Mouse (Mus musculus) lung, postnatal 0 days (tissue): ENCODE data around the gene Ctnnbl1. TPM values are rescaled to one million over a fixed set of nuclear protein-coding genes. Genes with fewer than 3 reads are reported as not detected.

ENCODE experiments used
- ATAC-seq: fragments of 200-750 bp; cut with Nextera tagmentation; 2 replicates; pipeline ENCODE4 v1.8.0; 2017; ENCODE audit warnings: moderate library complexity
- DNase-seq: peaks from one replicate; pipeline ENCODE4 v3.0.0-alpha.2; 2016; ENCODE audit warnings: low spot score
- H3K27ac ChIP-seq: fragments of 300-500 bp; sonication (generic); 2 replicates; pipeline ENCODE4 v1.5.1; 2014; ENCODE audit warnings: antibody characterized with exemption, mild to moderate bottlenecking, low read length, mixed read lengths
- H3K27me3 ChIP-seq: fragments of 300-500 bp; sonication (generic); replicated peaks from 2 replicates; pipeline ENCODE4 v1.6.1; 2014; ENCODE audit warnings: low read length, mixed read lengths; ENCODE audit not compliant: insufficient read depth
- H3K36me3 ChIP-seq: fragments of 300-500 bp; sonication (generic); 2 replicates; pipeline ENCODE4 v1.6.1; 2014; ENCODE audit warnings: low read length, mixed read lengths; ENCODE audit not compliant: insufficient read depth
- H3K4me1 ChIP-seq: fragments of 300-500 bp; sonication (generic); 2 replicates; pipeline ENCODE4 v1.6.1; 2014; ENCODE audit warnings: antibody characterized with exemption, low read depth, low read length, mixed read lengths; ENCODE audit not compliant: insufficient read depth
- H3K4me2 ChIP-seq: fragments of 300-500 bp; sonication (generic); replicated peaks from 2 replicates; pipeline ENCODE4 v1.6.1; 2014; ENCODE audit warnings: low read depth, mild to moderate bottlenecking, low read length, moderate library complexity, mixed read lengths
- H3K4me3 ChIP-seq: fragments of 300-500 bp; sonication (generic); 2 replicates; pipeline ENCODE4 v1.5.1; 2014; ENCODE audit warnings: low read depth, low read length
- H3K9ac ChIP-seq: fragments of 300-500 bp; sonication (generic); replicated peaks from 2 replicates; pipeline ENCODE4 v1.6.1; 2014; ENCODE audit warnings: low read depth, mild to moderate bottlenecking
- H3K9me3 ChIP-seq: fragments of 300-500 bp; sonication (generic); 2 replicates; pipeline ENCODE4 v1.6.1; 2016; ENCODE audit warnings: low read length, mixed read lengths
- CTCF ChIP-seq: IDR thresholded peaks from 2 replicates; pipeline ENCODE4 v1.5.1; 2016; ENCODE audit warnings: antibody characterized with exemption, mild to moderate bottlenecking
- EP300 ChIP-seq: IDR thresholded peaks from 2 replicates; pipeline ENCODE4 v1.6.1; 2016; ENCODE audit warnings: antibody characterized with exemption, mild to moderate bottlenecking, control low read depth
- WGBS: fragments of 180-500 bp; shearing (Covaris S2); extraction: QIAGEN DNeasy Blood & Tissue Kit; methylation state at CpG from one replicate; pipeline ENCODE4 v1.1.7; 2014; 5-methylcytosine and 5-hydroxymethylcytosine counted together
- polyA plus RNA-seq: library from polyadenylated mRNA; unstranded; fragments of >200 nt; fragmentation: Nextera tagmentation; extraction: Ambion mirVana; gene quantifications from 2 replicates; pipeline ENCODE4 v1.2.1, GENCODE M21; 2015

Ctnnbl1 gene
- polyA plus RNA-seq, 1 experiment from 2014 or later = 30.8 TPM

DNA sequence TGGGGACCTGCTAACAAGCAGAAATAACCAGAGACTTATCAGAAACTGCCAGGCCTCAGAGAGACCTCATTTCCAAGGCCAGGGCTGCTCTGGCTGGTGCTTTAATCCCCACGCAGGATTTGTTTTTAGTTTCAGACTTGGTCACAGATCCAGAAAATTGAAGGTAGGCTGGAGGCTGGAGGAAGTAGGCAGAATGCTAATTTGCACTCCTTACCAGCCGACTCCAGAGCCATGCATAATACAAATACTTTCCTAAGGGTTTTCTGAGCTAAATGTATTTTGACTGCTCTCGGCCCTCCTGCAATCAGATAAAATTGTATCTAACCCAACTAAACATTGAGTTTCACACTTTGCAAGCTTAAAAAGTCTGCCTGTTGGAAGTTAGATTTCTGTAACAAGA, 67.2 kb downstream of the Ctnnbl1 start:
- Histone ChIP-seq H3K4me3 (no peak overlapping the region), H3K36me3 (no peaks in the 10 kb centered on the region), H3K27me3 (no peaks in the 10 kb centered on the region), H3K9me3 (no peaks in the 10 kb centered on the region), H3K27ac (no peak overlapping the region), H3K4me2 (no peak overlapping the region), H3K4me1 (no peaks in the 10 kb centered on the region), H3K9ac (no peak overlapping the region)
- ATAC-seq (no peak), DNase-seq (no peak)
- TF ChIP-seq CTCF = no peak
- no peak for TF ChIP-seq EP300
- WGBS = 69% methylated on average over 3 of the region's 3 CpGs

DNA sequence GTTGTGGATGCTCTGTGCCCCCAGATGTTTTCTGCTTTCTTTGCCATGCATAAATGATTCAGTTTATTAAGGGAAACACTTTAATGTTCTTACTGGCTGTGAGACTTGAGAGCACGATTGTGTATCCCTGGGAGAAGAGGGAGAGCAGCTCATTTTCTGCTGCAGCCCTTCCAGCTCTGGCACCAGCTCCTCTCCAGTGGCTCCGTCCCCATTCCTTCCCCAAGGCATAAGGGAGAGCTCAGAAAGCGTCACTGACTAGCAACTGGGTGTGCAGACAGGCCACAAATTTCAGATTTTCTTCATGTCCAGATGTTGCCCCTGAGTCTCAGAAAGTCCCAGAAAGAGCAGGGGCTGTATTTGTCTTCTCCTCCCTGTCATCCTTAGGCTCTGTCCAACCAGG, 67.9 kb downstream of the Ctnnbl1 start:
- no peaks in the 10 kb centered on the region for H3K4me1 ChIP-seq
- H3K4me2 ChIP-seq = no peak overlapping the region
- DNase-seq = no peak
- TF ChIP-seq CTCF = no peak
- TF ChIP-seq EP300 = no peak
- 69% methylated on average over 3 of the region's 3 CpGs for WGBS
- no peaks in the 10 kb centered on the region for H3K9me3 ChIP-seq
- no peak overlapping the region for H3K4me3 ChIP-seq
- no peaks in the 10 kb centered on the region for H3K36me3 ChIP-seq
- H3K27me3 ChIP-seq = no peaks in the 10 kb centered on the region
- no peak overlapping the region for H3K27ac ChIP-seq
- H3K9ac ChIP-seq = no peak overlapping the region
- no peak for ATAC-seq

DNA sequence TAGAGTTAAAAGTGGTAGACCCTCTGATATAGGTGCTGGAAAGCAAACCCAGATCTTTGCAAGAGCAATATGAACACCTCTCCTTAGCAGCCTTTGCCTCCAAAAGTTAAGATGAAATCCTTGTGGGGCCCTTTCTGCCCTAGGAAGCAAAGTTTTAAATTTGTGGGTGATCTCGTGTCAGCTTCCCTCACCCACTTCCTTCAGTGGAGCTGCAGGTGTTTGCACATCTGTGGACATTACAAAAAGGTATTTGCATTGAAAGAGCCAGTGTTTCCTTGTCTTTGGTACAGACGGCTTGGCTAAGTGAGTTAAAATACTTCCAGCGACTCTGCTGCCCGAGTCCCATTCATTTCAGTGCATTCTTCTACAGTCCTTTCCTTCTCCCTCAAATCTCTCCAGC, 69.9 kb downstream of the Ctnnbl1 start:
- no peak overlapping the region for H3K4me2 ChIP-seq
- DNase-seq (no peak), ATAC-seq (no peak)
- WGBS = 73% methylated on average over 4 of the region's 4 CpGs
- no peaks in the 10 kb centered on the region for H3K4me1 ChIP-seq
- H3K27me3 ChIP-seq = no peaks in the 10 kb centered on the region
- H3K9ac ChIP-seq = no peak overlapping the region
- no peaks in the 10 kb centered on the region for H3K9me3 ChIP-seq
- no peaks in the 10 kb centered on the region for H3K36me3 ChIP-seq
- H3K4me3 ChIP-seq = no peak overlapping the region
- no peak overlapping the region for H3K27ac ChIP-seq
- TF ChIP-seq CTCF = no peak
- TF ChIP-seq EP300 = no peak

DNA sequence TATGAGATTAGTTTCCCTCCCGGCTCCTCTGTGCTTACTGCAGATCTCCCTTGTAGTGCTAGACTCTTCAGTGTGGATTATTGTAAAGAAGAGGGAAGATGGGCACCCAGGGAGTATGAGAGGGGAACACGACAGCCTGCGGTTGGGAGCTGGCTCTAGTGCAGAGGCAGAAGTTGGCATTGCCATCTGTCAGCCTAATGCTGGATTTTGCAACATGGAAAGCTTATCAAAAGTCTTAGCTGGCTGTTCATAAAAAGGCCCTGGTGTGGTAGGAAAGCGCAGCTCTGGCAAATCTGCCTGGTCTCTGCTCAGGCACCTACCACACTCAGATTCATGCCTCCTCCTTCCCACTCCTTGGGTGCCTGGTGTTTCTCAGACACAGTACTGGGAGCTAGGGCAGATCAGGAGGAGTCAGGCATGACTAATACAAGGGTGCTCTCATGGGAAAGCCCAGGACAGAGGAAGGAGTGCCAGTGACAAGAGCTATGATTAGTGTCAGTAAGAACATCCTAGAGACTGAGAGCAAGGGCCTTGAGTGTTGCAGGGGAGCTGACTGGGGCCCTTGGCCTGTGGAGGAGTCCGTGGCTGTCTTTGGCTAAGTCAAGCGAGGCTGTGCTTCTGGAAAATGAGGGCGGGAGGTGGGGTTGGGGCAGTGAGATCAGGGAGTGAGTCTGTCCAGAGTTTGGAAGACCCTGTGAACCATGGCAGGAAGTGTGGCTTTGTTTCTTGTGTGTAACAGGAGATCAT, 70.6 kb downstream of the Ctnnbl1 start:
- no peak overlapping the region for H3K4me2 ChIP-seq
- no peaks in the 10 kb centered on the region for H3K9me3 ChIP-seq
- H3K36me3 ChIP-seq = no peaks in the 10 kb centered on the region
- no peak for DNase-seq
- no peak overlapping the region for H3K27ac ChIP-seq
- no peak for TF ChIP-seq EP300
- no peak for TF ChIP-seq CTCF
- ATAC-seq = no peak
- no peaks in the 10 kb centered on the region for H3K27me3 ChIP-seq
- H3K4me3 ChIP-seq = no peak overlapping the region
- 73% methylated on average over 7 of the region's 7 CpGs for WGBS
- H3K9ac ChIP-seq = no peak overlapping the region
- H3K4me1 ChIP-seq = no peaks in the 10 kb centered on the region

DNA sequence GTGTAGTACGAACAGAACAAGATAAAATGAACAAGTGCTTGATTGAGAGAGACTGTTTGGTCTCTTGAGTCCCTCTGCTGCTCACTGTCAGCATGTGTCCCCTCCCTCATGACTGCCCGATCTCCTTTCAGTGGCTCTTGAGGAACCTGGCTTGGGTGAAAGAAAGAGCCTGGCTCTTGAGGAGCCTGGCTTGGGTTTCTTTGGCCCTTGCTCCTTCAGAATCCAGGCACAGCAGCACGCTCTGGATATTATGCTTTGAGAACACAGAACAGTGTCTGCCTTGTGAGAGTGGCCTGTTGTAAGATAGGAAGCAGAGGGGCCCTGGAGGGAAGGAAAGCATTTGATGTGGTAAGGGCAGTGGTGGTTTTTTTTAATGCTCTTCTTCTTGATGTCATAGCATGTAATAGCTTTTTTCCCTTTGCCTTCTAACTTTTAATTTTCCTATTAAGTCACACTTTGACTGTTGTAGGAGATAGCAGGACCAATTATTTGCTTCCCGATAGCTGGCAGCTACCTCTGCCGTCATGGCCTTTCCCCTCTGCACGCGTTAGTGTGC, 71.2 kb downstream of the Ctnnbl1 start:
- Histone ChIP-seq H3K9me3 (no peaks in the 10 kb centered on the region), H3K4me1 (no peaks in the 10 kb centered on the region), H3K4me3 (no peak overlapping the region), H3K4me2 (no peak overlapping the region), H3K27ac (no peak overlapping the region), H3K9ac (no peak overlapping the region), H3K36me3 (no peaks in the 10 kb centered on the region), H3K27me3 (no peaks in the 10 kb centered on the region)
- no peak for ATAC-seq
- DNase-seq = no peak
- whole genome bisulfite sequencing = 75% methylated on average over 7 of the region's 7 CpGs
- TF ChIP-seq EP300 = no peak
- TF ChIP-seq CTCF = no peak

DNA sequence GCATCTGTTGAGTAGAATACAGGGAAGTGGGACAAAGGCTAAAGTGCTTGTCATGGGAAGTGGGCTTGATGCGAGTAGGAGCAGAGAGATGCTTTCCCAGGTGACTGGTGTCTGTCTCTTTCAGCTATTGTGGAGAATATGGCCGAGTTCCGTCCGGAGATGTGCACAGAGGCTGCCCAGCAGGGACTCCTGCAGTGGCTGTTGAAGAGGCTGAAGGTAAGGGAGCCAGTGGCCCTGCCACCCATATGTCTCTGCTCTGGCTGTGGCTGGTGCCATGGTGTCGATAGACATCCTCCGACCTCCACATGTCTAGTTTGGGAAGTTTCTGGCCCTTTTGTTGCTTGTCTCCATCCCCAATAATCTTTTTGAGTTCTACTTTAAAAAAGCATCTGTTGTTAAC, 72.1 kb downstream of the Ctnnbl1 start:
- Histone ChIP-seq H3K4me2 (no peak overlapping the region), H3K9me3 (no peaks in the 10 kb centered on the region), H3K36me3 (no peaks in the 10 kb centered on the region), H3K27me3 (no peaks in the 10 kb centered on the region), H3K27ac (no peak overlapping the region), H3K9ac (no peak overlapping the region), H3K4me3 (no peak overlapping the region), H3K4me1 (no peaks in the 10 kb centered on the region)
- no peak for DNase-seq
- 87% methylated on average over 6 of the region's 6 CpGs for WGBS
- ATAC-seq = no peak
- TF ChIP-seq CTCF = no peak
- TF ChIP-seq EP300 = no peak
